Mouse (Mus musculus) colon, adult 2 months (tissue): ENCODE data around the gene Olfr1415. TPM values are rescaled to one million over a fixed set of nuclear protein-coding genes. Genes with fewer than 3 reads are reported as not detected.

ENCODE experiments used
- polyA plus RNA-seq: library from polyadenylated mRNA; depleted of rRNA; stranded (reverse); fragments of >200 nt; gene quantifications from 2 replicates; pipeline ENCODE4 v1.2.3, GENCODE M21; 2012; rRNA removed

Gene Olfr1415
- polyA plus RNA-seq: not detected in 2 replicates

DNA sequence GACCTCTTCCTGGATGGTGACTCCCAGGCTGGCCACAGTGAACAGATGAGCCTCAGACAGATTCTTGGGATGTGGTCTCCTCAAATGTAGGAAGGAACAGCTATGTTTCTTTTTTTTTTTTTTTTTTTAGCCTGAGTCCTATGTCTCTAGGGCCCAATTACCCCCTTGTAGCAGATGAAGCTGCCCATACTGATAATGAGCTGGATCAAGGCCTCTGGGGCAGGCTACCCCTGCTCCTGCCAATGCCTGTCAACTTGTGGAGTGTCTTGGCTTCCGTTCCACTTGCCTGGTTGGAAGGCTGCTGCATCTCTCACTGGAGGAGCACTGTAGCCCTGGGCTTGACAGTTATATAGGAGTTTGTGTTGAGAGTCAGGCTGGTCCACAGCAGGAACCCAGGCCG, at the start of gene Olfr1415:
Gene Olfr1415, minus strand, starts transcription at position 101 of the 400 bp plus-strand sequence.

GRCm38 (mm10) chr1:92518561-92518960, 22.7 kb upstream of the Olfr1415 start, which contains the start of gene Olfr1414:
Olfr1414 (minus strand) TSS chr1:92518661.

GRCm38 (mm10) chr1:92485013-92485412, 10.9 kb downstream of the Olfr1415 start, which contains the start of gene Olfr1416:
Olfr1416 (minus strand) TSS chr1:92485113.

GRCm38 (mm10) chr1:92473165-92474041, 22.5 kb downstream of the Olfr1415 start, which contains the start of gene Ndufa10:
Ndufa10 (minus strand) TSS chr1:92473860.

Other genes with a start within 250 kb of the Olfr1415 start
- gene Ndufa10, start 22.2 kb downstream of the Olfr1415 start, polyA plus RNA-seq: 89.2 and 100.0 TPM in 2 replicates
- not detected in 2 replicates for gene Olfr1416, start 11.0 kb downstream of the Olfr1415 start, polyA plus RNA-seq
- not detected in 2 replicates for gene Olfr1414, start 22.6 kb upstream of the Olfr1415 start, polyA plus RNA-seq
- gene Olfr1413, start 75.2 kb upstream of the Olfr1415 start, polyA plus RNA-seq: not detected in 2 replicates
- gene Olfr1412, start 89.7 kb upstream of the Olfr1415 start, polyA plus RNA-seq: not detected in 2 replicates
- gene Olfr1411, start 98.3 kb upstream of the Olfr1415 start, polyA plus RNA-seq: not detected in 2 replicates
- not detected in 2 replicates for gene Olfr1410, start 109.7 kb upstream of the Olfr1415 start, polyA plus RNA-seq
- not detected in 2 replicates for gene Olfr12, start 121.7 kb upstream of the Olfr1415 start, polyA plus RNA-seq
- 60.3 and 85.8 TPM in 2 replicates for gene Cops9, start 145.9 kb upstream of the Olfr1415 start, polyA plus RNA-seq
- gene Otos, start 152.7 kb upstream of the Olfr1415 start, polyA plus RNA-seq: 0.30 TPM in 1 of 2 replicates, not detected in the other